Mouse (Mus musculus): ENCODE measurements at regions not wholly inside any gene's neighbourhood (a gene's known extent, or its start where the extent isn't known, plus 50 kb on each side); places are given as distances from the start of the nearest gene placed in this dataset.
A peak's percentile ranks its signal among the peaks of the same experiment; 100 is the strongest.
"Not testable (repeated sequence)": the region's sequence is repeated elsewhere in the genome, so short reads cannot be mapped to it uniquely, and the experiment has no call there.

DNA sequence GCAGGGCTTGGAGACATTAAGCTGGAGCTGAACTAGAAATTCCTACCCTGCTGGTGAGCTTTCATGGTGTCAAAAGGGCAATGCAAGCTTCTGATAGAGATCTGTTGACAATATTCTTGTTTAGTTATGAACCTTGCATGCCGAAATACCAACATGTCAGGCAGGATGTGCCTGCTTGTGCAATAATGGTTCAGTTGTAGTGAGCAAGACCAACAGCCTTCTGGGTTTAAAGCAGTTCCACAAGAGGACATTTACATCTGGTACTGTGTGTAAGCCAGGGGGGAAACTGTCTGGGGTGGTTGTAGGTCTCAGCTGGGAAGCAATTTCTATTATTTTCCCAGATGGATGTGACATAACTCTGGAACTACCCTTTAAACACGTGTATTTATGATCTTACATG lies 987.6 kb upstream of the Gm38303 start:
- WGBS: 55% methylated on average over 2 of the region's 2 CpGs
- Histone ChIP-seq H3K4me2 (ENCODE audit: low read length) (no peak overlapping the region), H3K9ac (ENCODE audit: low read length) (no peak overlapping the region), H3K9me3 (ENCODE audit: control insufficient read depth, low read length) (no peaks in the 10 kb centered on the region), H3K4me1 (ENCODE audit: control insufficient read depth in 2 of 2, insufficient read depth in 2 of 2, low read length in 2 of 2) (no peaks in the 10 kb centered on the region), H3K27ac (replicated peaks in 1 of 2; ENCODE audit: control insufficient read depth in 1 of 2, insufficient read depth in 1 of 2, low read depth in 2 of 2, low read length in 2 of 2) (no peak overlapping the region), H3K36me3 (ENCODE audit: control insufficient read depth, insufficient read depth, low read length) (no peaks in the 10 kb centered on the region), H3K27me3 (ENCODE audit: control insufficient read depth, insufficient read depth, low read length) (no peaks in the 10 kb centered on the region), H3K4me3 (ENCODE audit: control insufficient read depth in 1 of 2, insufficient read depth in 1 of 2, low read depth in 1 of 2, low read length in 2 of 2) (no peak overlapping the region)
- ATAC-seq (ENCODE audit: insufficient number of reproducible peaks, insufficient read depth, low FRiP score, low read depth): no peak

DNA sequence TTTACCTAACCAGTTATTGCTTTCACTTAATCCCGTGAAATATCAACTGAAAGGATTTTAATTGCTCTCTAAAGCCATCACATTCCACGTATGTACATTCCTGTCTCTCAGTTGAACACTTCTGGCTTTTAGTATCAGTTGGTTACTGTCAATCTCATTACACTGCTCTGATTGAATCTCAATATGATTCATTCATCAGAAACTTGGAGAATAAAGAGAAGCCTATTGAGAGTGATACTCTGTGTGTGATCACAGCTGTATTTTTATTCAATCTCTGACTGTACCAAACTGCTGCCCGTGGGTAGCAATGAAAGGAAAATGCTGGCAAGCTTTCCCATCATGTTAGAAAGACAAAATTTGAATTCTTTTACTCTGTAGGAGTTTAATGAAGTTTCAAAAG lies 957.5 kb upstream of the Gm38303 start:
- no peaks in the 10 kb centered on the region for H3K4me1 ChIP-seq (ENCODE audit: control insufficient read depth in 2 of 2, insufficient read depth in 2 of 2, low read length in 2 of 2)
- H3K27me3 ChIP-seq (ENCODE audit: control insufficient read depth, insufficient read depth, low read length): no peaks in the 10 kb centered on the region
- no peaks in the 10 kb centered on the region for H3K36me3 ChIP-seq (ENCODE audit: control insufficient read depth, insufficient read depth, low read length)
- H3K4me3 ChIP-seq (ENCODE audit: control insufficient read depth in 1 of 2, insufficient read depth in 1 of 2, low read depth in 1 of 2, low read length in 2 of 2): no peak overlapping the region
- WGBS: 74% methylated on average over 3 of the region's 3 CpGs
- H3K9ac ChIP-seq (ENCODE audit: low read length): no peak overlapping the region
- no peak overlapping the region for H3K27ac ChIP-seq (replicated peaks in 1 of 2; ENCODE audit: control insufficient read depth in 1 of 2, insufficient read depth in 1 of 2, low read depth in 2 of 2, low read length in 2 of 2)
- no peak for ATAC-seq (ENCODE audit: insufficient number of reproducible peaks, insufficient read depth, low FRiP score, low read depth)
- no peak overlapping the region for H3K4me2 ChIP-seq (ENCODE audit: low read length)
- H3K9me3 ChIP-seq (ENCODE audit: control insufficient read depth, low read length): no peaks in the 10 kb centered on the region

DNA sequence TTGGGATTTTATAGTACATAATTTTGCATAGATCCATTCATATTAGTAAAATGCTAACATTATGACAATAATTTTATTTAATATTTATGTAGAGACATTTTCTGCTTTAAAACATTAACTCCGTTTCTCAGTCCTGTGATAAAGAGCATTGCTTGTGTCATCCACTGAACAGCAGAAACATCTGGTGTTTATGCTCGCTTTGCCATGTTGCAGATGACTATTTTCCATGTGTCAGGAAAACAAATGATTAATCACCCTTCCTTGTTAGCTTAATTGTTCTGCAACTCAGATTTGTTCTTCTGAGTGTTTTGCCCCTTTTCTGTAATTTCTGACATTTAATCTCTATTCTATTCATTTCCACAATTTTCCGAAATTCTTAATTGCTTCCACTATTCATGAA lies 925.6 kb upstream of the Gm38303 start:
- H3K27ac ChIP-seq (replicated peaks in 1 of 2; ENCODE audit: control insufficient read depth in 1 of 2, insufficient read depth in 1 of 2, low read depth in 2 of 2, low read length in 2 of 2): no peak overlapping the region
- no peak for ATAC-seq (ENCODE audit: insufficient number of reproducible peaks, insufficient read depth, low FRiP score, low read depth)
- 80% methylated on average over 3 of the region's 3 CpGs for WGBS

DNA sequence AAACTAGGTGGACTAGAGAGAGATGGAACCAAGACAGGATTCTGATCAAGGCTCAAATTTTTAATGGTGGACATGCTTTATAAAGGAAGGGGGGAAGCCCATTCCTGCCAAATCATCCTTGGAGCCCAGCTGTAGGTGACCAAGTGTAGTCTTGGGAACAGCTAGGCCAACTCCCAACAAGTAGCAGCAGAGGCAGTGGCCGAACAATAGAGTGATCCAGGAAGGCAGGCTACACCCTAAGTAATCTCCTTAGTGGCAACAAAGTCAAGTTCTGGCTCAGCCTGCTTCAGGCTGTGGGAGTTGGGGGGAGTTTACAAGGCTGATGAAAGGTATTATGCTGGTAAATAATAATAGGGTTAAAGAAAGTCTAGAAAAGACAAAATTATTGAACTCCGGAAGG lies 878.5 kb upstream of the Gm38303 start:
- no peak for ATAC-seq (ENCODE audit: insufficient number of reproducible peaks, insufficient read depth, low FRiP score, low read depth)

More for the DNA sequence above, 925.6 kb upstream of the Gm38303 start:
- H3K4me2 ChIP-seq (ENCODE audit: low read length): no peak overlapping the region
- no peak overlapping the region for H3K4me3 ChIP-seq (ENCODE audit: control insufficient read depth in 1 of 2, insufficient read depth in 1 of 2, low read depth in 1 of 2, low read length in 2 of 2)
- no peaks in the 10 kb centered on the region for H3K36me3 ChIP-seq (ENCODE audit: control insufficient read depth, insufficient read depth, low read length)
- H3K4me1 ChIP-seq (ENCODE audit: control insufficient read depth in 2 of 2, insufficient read depth in 2 of 2, low read length in 2 of 2): no peaks in the 10 kb centered on the region
- H3K27me3 ChIP-seq (ENCODE audit: control insufficient read depth, insufficient read depth, low read length): no peaks in the 10 kb centered on the region
- no peak overlapping the region for H3K9ac ChIP-seq (ENCODE audit: low read length)
- H3K9me3 ChIP-seq (ENCODE audit: control insufficient read depth, low read length): no peaks in the 10 kb centered on the region

DNA sequence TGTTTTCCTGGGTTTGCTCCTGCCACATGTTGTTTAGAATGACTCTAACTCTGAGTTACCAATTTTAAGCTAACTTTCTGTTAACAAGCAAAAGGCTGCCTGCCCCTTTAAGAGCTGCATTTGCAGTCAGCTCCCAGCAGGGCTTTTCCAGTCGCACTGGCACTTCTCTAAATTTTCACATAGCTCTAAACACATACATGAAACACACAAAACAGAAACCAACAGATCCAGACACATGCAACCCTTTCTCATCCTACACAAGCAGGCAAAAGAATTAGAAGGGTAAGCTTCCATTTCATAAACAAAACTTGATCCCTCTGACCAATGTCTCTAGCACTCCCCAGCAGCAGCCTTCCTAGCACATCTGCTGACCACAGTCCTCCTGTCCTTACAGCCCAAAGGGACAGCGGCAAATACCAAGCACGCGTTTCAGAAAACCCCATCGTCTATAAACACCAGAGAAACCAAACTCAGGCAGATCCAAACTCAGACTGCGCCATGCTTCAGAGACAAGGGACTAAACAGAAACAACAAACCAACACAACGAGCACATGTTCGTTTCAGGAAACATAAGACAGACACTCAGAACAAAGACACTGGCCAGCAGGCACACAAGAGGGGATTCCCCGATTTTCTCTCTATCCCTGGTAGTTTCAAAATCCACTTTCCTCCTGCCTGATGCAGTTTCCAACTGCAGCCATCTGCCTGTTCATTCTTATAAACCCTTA lies 877.6 kb upstream of the Gm38303 start:
- not testable (repeated sequence) for H3K36me3 ChIP-seq (ENCODE audit: control insufficient read depth, insufficient read depth, low read length); ATAC-seq (ENCODE audit: insufficient number of reproducible peaks, insufficient read depth, low FRiP score, low read depth); H3K27ac ChIP-seq (replicated peaks in 1 of 2; ENCODE audit: control insufficient read depth in 1 of 2, insufficient read depth in 1 of 2, low read depth in 2 of 2, low read length in 2 of 2); H3K4me1 ChIP-seq (ENCODE audit: control insufficient read depth in 2 of 2, insufficient read depth in 2 of 2, low read length in 2 of 2); H3K9me3 ChIP-seq (ENCODE audit: control insufficient read depth, low read length); H3K9ac ChIP-seq (ENCODE audit: low read length); H3K27me3 ChIP-seq (ENCODE audit: control insufficient read depth, insufficient read depth, low read length)
- Histone ChIP-seq H3K4me3 (ENCODE audit: control insufficient read depth in 1 of 2, insufficient read depth in 1 of 2, low read depth in 1 of 2, low read length in 2 of 2) (peak overlapping the region; percentile 25 to 34), H3K4me2 (ENCODE audit: low read length) (peak overlapping the region; percentile 54)
- 21% methylated on average over 9 of the region's 9 CpGs for WGBS

More for the DNA sequence above, 878.5 kb upstream of the Gm38303 start:
- Histone ChIP-seq H3K9ac (ENCODE audit: low read length) (no peak overlapping the region), H3K4me2 (ENCODE audit: low read length) (no peak overlapping the region), H3K9me3 (ENCODE audit: control insufficient read depth, low read length) (no peaks in the 10 kb centered on the region), H3K4me3 (ENCODE audit: control insufficient read depth in 1 of 2, insufficient read depth in 1 of 2, low read depth in 1 of 2, low read length in 2 of 2) (no peak overlapping the region), H3K36me3 (ENCODE audit: control insufficient read depth, insufficient read depth, low read length) (no peaks in the 10 kb centered on the region), H3K4me1 (ENCODE audit: control insufficient read depth in 2 of 2, insufficient read depth in 2 of 2, low read length in 2 of 2) (no peaks in the 10 kb centered on the region), H3K27ac (replicated peaks in 1 of 2; ENCODE audit: control insufficient read depth in 1 of 2, insufficient read depth in 1 of 2, low read depth in 2 of 2, low read length in 2 of 2) (no peak overlapping the region), H3K27me3 (ENCODE audit: control insufficient read depth, insufficient read depth, low read length) (no peaks in the 10 kb centered on the region)
- 89% methylated on average over 2 of the region's 2 CpGs for WGBS

DNA sequence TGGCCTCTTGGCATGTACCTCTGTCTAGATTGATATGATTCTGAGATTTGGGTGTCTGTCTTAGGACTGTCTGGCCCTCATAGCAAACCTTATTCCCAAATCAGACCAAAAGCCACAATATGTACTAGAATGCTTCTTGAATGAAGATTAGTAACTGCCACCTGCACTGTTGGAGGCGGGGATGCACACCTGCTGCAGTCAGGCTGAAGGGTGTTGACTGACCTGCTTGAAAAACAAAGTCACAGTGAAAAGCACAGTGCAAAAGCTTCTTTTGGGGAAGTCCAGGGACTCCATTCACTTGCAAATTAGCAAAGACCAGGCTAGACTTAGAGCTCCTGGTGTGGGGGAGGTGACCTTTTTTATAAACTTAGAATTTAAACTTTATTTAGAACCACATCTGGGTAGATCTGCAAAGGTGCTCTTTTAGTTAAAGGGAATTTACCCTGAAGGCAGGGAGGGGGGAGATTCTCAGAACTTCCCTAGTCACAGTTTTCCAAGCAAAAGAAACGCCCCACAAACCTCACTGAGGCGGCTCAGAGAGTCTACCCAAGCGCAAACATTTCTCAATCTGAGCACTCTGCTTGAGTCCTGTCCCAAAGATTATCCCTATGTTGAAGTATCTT lies 876.9 kb upstream of the Gm38303 start:
- WGBS: 60% methylated on average over 4 of the region's 4 CpGs
- H3K9ac ChIP-seq (ENCODE audit: low read length); H3K27me3 ChIP-seq (ENCODE audit: control insufficient read depth, insufficient read depth, low read length); H3K4me3 ChIP-seq (ENCODE audit: control insufficient read depth in 1 of 2, insufficient read depth in 1 of 2, low read depth in 1 of 2, low read length in 2 of 2); H3K36me3 ChIP-seq (ENCODE audit: control insufficient read depth, insufficient read depth, low read length); H3K27ac ChIP-seq (replicated peaks in 1 of 2; ENCODE audit: control insufficient read depth in 1 of 2, insufficient read depth in 1 of 2, low read depth in 2 of 2, low read length in 2 of 2); ATAC-seq (ENCODE audit: insufficient number of reproducible peaks, insufficient read depth, low FRiP score, low read depth); H3K9me3 ChIP-seq (ENCODE audit: control insufficient read depth, low read length); H3K4me1 ChIP-seq (ENCODE audit: control insufficient read depth in 2 of 2, insufficient read depth in 2 of 2, low read length in 2 of 2): not testable (repeated sequence)
- peak overlapping the region; percentile 54; the same call in 1 of the 2 replicates for H3K4me2 ChIP-seq (ENCODE audit: low read length)

DNA sequence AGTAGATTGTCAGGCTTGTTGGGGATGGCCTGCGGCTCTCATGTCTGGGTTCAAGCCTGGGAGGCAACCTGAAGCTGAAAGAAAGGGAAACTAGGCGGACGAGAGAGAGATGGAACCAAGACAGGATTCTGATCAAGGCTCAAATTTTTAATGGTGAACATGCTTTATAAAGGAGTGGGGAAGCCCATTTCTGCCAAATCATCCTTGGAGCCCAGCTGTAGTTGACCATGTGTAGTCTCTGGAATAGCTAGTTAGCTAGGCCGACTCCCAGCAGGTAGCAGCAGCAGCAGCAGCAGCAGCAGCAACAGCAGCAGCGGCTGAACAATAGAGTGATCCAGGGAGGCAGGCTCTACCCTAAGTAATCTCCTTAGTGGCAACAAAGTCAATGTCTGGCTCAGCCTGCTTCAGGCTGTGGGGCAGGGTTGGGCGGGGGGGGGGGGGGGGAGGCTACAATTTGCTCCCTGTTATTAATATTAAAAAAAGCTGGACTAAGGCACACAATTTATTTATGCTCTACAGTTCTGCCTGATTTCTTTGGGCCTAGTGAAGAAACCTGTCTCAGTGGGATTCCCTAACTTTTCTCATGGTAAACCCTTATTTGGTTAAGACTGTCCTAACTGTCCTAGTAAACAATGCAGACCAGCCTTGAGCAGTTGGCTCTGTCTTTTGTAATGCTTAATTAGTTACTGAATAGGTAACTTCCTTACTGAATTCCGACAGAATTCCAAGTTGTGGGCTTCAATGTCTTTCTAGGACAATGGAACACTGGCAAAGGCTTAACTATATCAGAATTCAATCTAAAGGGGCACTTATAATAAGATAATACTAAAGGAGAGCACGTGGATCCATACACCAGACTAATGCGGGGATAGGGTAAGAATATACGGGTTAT lies 875.7 kb upstream of the Gm38303 start:
- not testable (repeated sequence) for H3K4me2 ChIP-seq (ENCODE audit: low read length); H3K27me3 ChIP-seq (ENCODE audit: control insufficient read depth, insufficient read depth, low read length); H3K4me1 ChIP-seq (ENCODE audit: control insufficient read depth in 2 of 2, insufficient read depth in 2 of 2, low read length in 2 of 2); H3K9me3 ChIP-seq (ENCODE audit: control insufficient read depth, low read length); ATAC-seq (ENCODE audit: insufficient number of reproducible peaks, insufficient read depth, low FRiP score, low read depth); H3K9ac ChIP-seq (ENCODE audit: low read length); H3K27ac ChIP-seq (replicated peaks in 1 of 2; ENCODE audit: control insufficient read depth in 1 of 2, insufficient read depth in 1 of 2, low read depth in 2 of 2, low read length in 2 of 2); H3K36me3 ChIP-seq (ENCODE audit: control insufficient read depth, insufficient read depth, low read length); H3K4me3 ChIP-seq (ENCODE audit: control insufficient read depth in 1 of 2, insufficient read depth in 1 of 2, low read depth in 1 of 2, low read length in 2 of 2)
- 66% methylated on average over 10 of the region's 10 CpGs for WGBS

Data from heart, embryonic 14.5 days (tissue).